Mouse (Mus musculus): ENCODE measurements at regions not wholly inside any gene's neighbourhood (a gene's known extent, or its start where the extent isn't known, plus 50 kb on each side); places are given as distances from the start of the nearest gene placed in this dataset.
A peak's percentile ranks its signal among the peaks of the same experiment; 100 is the strongest.

DNA sequence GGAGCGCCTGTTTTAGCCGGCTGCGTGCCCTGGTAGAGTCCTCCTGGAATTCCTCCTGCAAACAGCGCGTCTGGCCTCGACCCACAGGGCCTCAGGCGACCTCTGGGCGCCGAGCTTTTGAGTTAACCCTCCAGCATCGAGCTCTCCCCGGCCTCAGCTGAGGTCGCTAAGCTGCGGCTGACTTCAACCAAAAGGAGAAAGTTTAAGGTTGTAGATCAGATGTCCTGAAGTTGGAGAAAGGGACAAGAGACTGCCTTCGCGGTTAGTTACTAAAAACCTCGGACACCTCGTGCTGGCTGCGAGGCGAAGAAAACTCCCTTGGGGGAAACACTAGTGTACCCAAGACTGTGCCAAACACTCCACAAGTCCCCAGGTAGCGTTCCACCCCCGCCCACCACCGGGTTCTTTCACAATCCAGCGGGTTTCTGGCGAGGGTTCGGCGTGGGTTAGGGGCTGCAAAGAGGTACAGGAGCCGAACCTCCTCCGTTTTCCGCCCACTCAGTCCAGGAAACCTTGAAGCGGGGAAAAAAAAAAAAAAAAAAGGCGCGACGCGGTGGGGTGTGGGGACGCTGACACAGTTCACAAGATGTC is 78.9 kb downstream of the Kcnrg start:
- H3K36me3 ChIP-seq (ENCODE audit: control insufficient read depth, insufficient read depth, low read length) = no peaks in the 10 kb centered on the region
- H3K27ac ChIP-seq (replicated peaks; ENCODE audit: insufficient read depth, low read depth, low read length) = peak overlapping the region; percentile 23
- H3K9ac ChIP-seq (ENCODE audit: low read depth, low read length) = peak overlapping the region; percentile 33; the same call in 1 of the 2 replicates
- no peak for TF ChIP-seq CTCF (IDR thresholded peaks at IDR 0.05; ENCODE audit: low read depth, low read length)
- no peak for TF ChIP-seq POLR2A (IDR thresholded peaks at IDR 0.05; ENCODE audit: extremely low read depth, insufficient read depth, low read length)
- H3K79me2 ChIP-seq (ENCODE audit: control insufficient read depth, insufficient read depth, low read length) = no peaks in the 10 kb centered on the region; the same call in 1 of the 2 replicates
- peaks cover 8% of the 10 kb centered on the region; the same call in 1 of the 2 replicates for H3K4me1 ChIP-seq (ENCODE audit: control insufficient read depth, insufficient read depth, low read length)
- H3K27me3 ChIP-seq (ENCODE audit: control insufficient read depth, insufficient read depth, low read length) = peaks cover 3% of the 10 kb centered on the region; the same call in 1 of the 2 replicates
- 12% methylated on average over 35 of the region's 35 CpGs for WGBS
- DNase-seq (ENCODE audit: extremely low read depth, low read depth, low spot score) = peak; percentile 73
- H3K4me3 ChIP-seq (ENCODE audit: insufficient read depth, low read depth, low read length) = peak overlapping the region; percentile 31; the same call in 1 of the 2 replicates

DNA sequence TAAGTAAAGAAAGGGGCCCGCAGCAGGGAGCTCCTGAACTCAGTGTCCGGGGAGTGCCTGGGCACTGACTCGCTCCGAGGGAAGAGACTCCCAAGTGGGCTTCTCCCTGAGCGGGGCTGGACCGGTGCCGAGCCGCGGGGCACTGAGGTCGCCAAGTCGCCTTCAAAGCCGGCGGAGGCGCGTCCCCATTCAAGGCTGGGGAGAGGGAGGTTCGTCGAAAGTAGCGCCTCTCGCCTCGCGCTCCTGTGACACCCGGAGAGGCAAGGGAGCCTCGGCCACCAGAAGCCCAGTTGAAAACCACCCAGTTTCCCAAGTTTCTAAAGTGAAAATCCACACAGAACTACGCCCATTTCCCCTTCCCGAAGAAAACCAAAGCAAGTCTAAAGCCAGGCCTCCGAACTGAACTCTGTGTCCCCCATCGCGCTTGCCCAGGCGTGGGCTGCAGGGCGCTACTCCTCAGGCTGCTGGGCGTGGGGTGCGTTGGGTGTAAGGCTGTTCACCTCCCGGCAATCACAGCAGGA is 79.6 kb downstream of the Kcnrg start:
- Histone ChIP-seq H3K36me3 (ENCODE audit: control insufficient read depth, insufficient read depth, low read length) (no peaks in the 10 kb centered on the region), H3K9ac (ENCODE audit: low read depth, low read length) (peak overlapping the region; percentile 88), H3K4me1 (ENCODE audit: control insufficient read depth, insufficient read depth, low read length) (peaks cover 8% of the 10 kb centered on the region; the same call in 1 of the 2 replicates), H3K27me3 (ENCODE audit: control insufficient read depth, insufficient read depth, low read length) (peaks cover 3% of the 10 kb centered on the region; the same call in 1 of the 2 replicates), H3K4me3 (ENCODE audit: insufficient read depth, low read depth, low read length) (peak overlapping the region; percentile 71), H3K27ac (replicated peaks; ENCODE audit: insufficient read depth, low read depth, low read length) (peak overlapping the region; percentile 42), H3K79me2 (ENCODE audit: control insufficient read depth, insufficient read depth, low read length) (no peaks in the 10 kb centered on the region)
- DNase-seq (ENCODE audit: extremely low read depth, low read depth, low spot score) = peak; percentile 33
- under 1% methylated on average over 33 of the region's 33 CpGs for WGBS
- TF ChIP-seq CTCF (IDR thresholded peaks at IDR 0.05; ENCODE audit: low read depth, low read length) (no peak), POLR2A (IDR thresholded peaks at IDR 0.05; ENCODE audit: extremely low read depth, insufficient read depth, low read length) (no peak)

DNA sequence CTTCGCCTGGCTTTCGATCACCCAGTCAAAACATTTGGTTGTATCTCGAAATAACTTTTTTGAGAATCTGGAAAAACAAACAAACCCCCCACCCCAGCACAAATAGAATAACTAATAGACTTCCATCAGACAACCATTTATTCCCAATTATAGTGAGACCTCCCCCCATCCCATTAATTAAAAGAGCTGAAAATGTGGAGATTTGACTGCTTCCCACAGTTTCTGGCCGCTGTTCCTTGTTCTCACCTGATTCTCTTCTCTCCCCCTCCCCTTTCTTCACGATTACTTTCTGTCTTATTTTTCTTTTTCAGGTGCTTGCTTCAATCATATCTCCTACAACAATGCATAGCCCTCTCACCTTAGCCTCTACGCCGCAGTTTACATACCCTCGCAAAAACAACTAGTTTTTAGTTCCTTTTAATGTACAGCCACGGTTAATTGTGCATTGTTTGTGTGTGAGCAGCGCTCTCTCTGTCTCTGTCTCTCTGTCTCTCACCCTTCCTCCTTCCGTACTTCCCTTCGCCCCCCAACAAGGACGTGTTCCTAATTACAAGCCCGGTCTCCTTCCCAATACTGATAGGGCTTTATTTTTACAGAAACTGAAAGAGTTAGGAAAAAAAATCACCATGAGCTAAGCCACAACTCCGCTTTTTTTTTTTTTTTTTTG is 80.2 kb downstream of the Kcnrg start:
- Histone ChIP-seq H3K27me3 (ENCODE audit: control insufficient read depth, insufficient read depth, low read length) (peaks cover 3% of the 10 kb centered on the region; the same call in 1 of the 2 replicates), H3K9ac (ENCODE audit: low read depth, low read length) (peak overlapping the region; percentile 88), H3K4me1 (ENCODE audit: control insufficient read depth, insufficient read depth, low read length) (peaks cover 8% of the 10 kb centered on the region; the same call in 1 of the 2 replicates), H3K36me3 (ENCODE audit: control insufficient read depth, insufficient read depth, low read length) (no peaks in the 10 kb centered on the region), H3K27ac (replicated peaks; ENCODE audit: insufficient read depth, low read depth, low read length) (peak overlapping the region; percentile 42; the same call in 1 of the 2 replicates), H3K4me3 (ENCODE audit: insufficient read depth, low read depth, low read length) (peak overlapping the region; percentile 71), H3K79me2 (ENCODE audit: control insufficient read depth, insufficient read depth, low read length) (no peaks in the 10 kb centered on the region)
- no peak for DNase-seq (ENCODE audit: extremely low read depth, low read depth, low spot score)
- TF ChIP-seq CTCF (IDR thresholded peaks at IDR 0.05; ENCODE audit: low read depth, low read length) = no peak
- no peak for TF ChIP-seq POLR2A (IDR thresholded peaks at IDR 0.05; ENCODE audit: extremely low read depth, insufficient read depth, low read length)
- WGBS = 5% methylated on average over 15 of the region's 15 CpGs

DNA sequence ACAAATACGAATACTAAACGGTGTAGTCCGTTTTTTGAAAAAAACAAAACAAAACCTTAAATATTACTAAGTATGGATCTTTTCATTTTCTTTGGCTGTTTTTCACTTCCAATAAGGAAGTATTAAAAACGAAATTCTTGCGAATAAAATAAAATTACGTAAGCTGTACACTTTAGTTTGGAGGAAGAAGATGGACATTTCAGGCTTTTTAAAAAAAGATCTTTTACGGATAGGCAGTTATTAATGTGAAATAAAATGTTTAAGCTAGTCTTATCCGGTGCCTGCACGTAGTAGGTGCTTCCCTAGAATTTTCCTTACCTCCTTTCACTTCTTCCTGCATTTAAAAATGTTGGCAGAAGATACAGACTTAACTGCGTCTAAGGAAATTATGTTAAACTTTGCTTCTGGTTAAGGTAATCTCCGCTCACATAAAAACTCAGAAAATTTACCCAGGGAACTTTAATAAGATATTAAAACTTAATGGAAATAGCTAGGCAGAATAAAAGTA is 80.8 kb downstream of the Kcnrg start:
- 18% methylated on average over 11 of the region's 11 CpGs for WGBS
- Histone ChIP-seq H3K4me1 (ENCODE audit: control insufficient read depth, insufficient read depth, low read length) (peaks cover 8% of the 10 kb centered on the region; the same call in 1 of the 2 replicates), H3K9ac (ENCODE audit: low read depth, low read length) (no peak overlapping the region), H3K27ac (replicated peaks; ENCODE audit: insufficient read depth, low read depth, low read length) (no peak overlapping the region), H3K79me2 (ENCODE audit: control insufficient read depth, insufficient read depth, low read length) (no peaks in the 10 kb centered on the region), H3K4me3 (ENCODE audit: insufficient read depth, low read depth, low read length) (no peak overlapping the region), H3K27me3 (ENCODE audit: control insufficient read depth, insufficient read depth, low read length) (peaks cover 3% of the 10 kb centered on the region; the same call in 1 of the 2 replicates), H3K36me3 (ENCODE audit: control insufficient read depth, insufficient read depth, low read length) (no peaks in the 10 kb centered on the region)
- no peak for DNase-seq (ENCODE audit: extremely low read depth, low read depth, low spot score)
- TF ChIP-seq CTCF (IDR thresholded peaks at IDR 0.05; ENCODE audit: low read depth, low read length) (no peak), POLR2A (IDR thresholded peaks at IDR 0.05; ENCODE audit: extremely low read depth, insufficient read depth, low read length) (no peak)

DNA sequence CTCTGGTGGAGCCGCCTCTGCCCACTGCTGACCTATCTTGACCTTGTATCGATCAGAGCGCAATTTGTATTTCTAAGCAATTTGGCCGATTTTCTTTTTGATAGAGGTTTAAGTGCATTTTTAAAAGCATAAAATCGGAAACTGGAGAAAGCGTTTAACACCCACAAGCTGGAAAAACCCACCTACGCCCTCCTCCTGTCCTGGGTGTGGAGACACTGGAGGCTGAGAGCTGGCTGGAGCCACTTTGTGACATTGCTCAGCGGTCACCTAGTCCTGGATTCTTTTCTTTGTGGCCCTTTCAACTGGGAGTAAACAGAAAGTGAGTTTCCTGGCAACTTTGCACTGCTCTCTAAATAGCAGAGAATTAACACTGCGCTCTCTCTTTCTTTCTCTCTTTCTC is 81.4 kb downstream of the Kcnrg start:
- Histone ChIP-seq H3K36me3 (ENCODE audit: control insufficient read depth, insufficient read depth, low read length) (no peaks in the 10 kb centered on the region), H3K4me3 (ENCODE audit: insufficient read depth, low read depth, low read length) (no peak overlapping the region), H3K9ac (ENCODE audit: low read depth, low read length) (no peak overlapping the region), H3K27ac (replicated peaks; ENCODE audit: insufficient read depth, low read depth, low read length) (no peak overlapping the region), H3K79me2 (ENCODE audit: control insufficient read depth, insufficient read depth, low read length) (no peaks in the 10 kb centered on the region), H3K27me3 (ENCODE audit: control insufficient read depth, insufficient read depth, low read length) (peaks cover 3% of the 10 kb centered on the region; the same call in 1 of the 2 replicates), H3K4me1 (ENCODE audit: control insufficient read depth, insufficient read depth, low read length) (peaks cover 8% of the 10 kb centered on the region; the same call in 1 of the 2 replicates)
- DNase-seq (ENCODE audit: extremely low read depth, low read depth, low spot score) = peak; percentile 76
- no peak for TF ChIP-seq POLR2A (IDR thresholded peaks at IDR 0.05; ENCODE audit: extremely low read depth, insufficient read depth, low read length)
- TF ChIP-seq CTCF (IDR thresholded peaks at IDR 0.05; ENCODE audit: low read depth, low read length) = no peak
- 19% methylated on average over 9 of the region's 9 CpGs for WGBS

All from liver, adult 2 months (tissue).